Comparison of ENCODE assay signal across 12 mouse cellular contexts in the genomic region with DNA sequence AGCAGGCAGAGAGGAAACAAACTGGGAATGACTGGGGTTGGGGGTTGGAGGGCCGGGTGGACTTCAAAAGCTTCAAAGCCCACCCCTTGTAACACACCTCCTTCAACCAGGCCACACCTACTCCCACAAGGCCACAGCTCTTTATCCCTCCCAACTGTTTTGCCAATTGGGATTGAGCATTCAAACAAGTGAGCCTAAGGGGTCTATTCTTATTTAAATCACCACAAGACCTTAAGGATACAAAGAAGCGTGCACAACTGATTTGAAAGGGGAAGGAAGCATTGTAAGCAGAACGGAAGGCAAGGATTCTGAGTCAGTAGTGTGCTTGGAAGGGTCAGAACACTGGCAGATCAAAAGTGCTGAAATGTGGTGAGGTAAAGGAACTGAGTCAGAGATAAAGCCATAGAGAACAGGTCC.
DNase-seq lines count a peak whose midpoint lies in the region; ATAC-seq and TF ChIP-seq lines count a peak whose summit lies in the region.
"Had no signal": no experiment of that assay in that cellular context is flagged by ENCODE, and none has a peak within 500 bp of the region (broad histone marks: within the 10 kb centered on the region; RNA-seq: fewer than 3 reads in every experiment).

No protein-coding gene starts in this region.

- H3K4me2 ChIP-seq in liver, embryonic 11.5 days, result no peak overlapping the region
- H3K4me2 ChIP-seq in hindbrain, embryonic 12.5 days (replicated peaks), result peak overlapping the region; percentile 30
- H3K4me2 ChIP-seq in neural tube, embryonic 11.5 days (ENCODE audit: low read depth), result peak overlapping the region; percentile 20; the same call in 1 of the 2 replicates

- TF ChIP-seq POLR2A in liver, adult 2 months (IDR thresholded peaks at IDR 0.05; ENCODE audit: extremely low read depth, insufficient read depth, low read length), result no peak

- WGBS in liver, adult 2 months, result 33% methylated on average over 3 of the region's 3 CpGs
- WGBS in liver, embryonic 11.5 days, result 22% methylated on average over 3 of the region's 3 CpGs
- 19% methylated on average over 3 of the region's 3 CpGs for WGBS in hindbrain, embryonic 12.5 days
- WGBS in neural tube, embryonic 11.5 days, result 17% methylated on average over 3 of the region's 3 CpGs

- no peak; the same call in 1 of the 2 replicates for ATAC-seq in liver, embryonic 11.5 days (replicated peaks; ENCODE audit: low FRiP score)
- ATAC-seq in hindbrain, embryonic 12.5 days (ENCODE audit: low FRiP score), result peak; percentile 87
- ATAC-seq in neural tube, embryonic 11.5 days (ENCODE audit: insufficient read depth, low FRiP score, low TSS enrichment), result peak; percentile 85

- no peaks in the 10 kb centered on the region for H3K9me3 ChIP-seq in liver, embryonic 11.5 days (ENCODE audit: control insufficient read depth, low read length)
- H3K9me3 ChIP-seq in hindbrain, embryonic 12.5 days (replicated peaks), result no peaks in the 10 kb centered on the region
- H3K9me3 ChIP-seq in neural tube, embryonic 11.5 days (ENCODE audit: control insufficient read depth, low read length), result no peaks in the 10 kb centered on the region

- H3K9ac ChIP-seq in liver, adult 2 months (ENCODE audit: low read depth, low read length), result no peak overlapping the region
- no peak overlapping the region for H3K9ac ChIP-seq in liver, embryonic 11.5 days (ENCODE audit: low read depth, low read length)
- no peak overlapping the region for H3K9ac ChIP-seq in hindbrain, embryonic 12.5 days
- H3K9ac ChIP-seq in neural tube, embryonic 11.5 days (ENCODE audit: low read length), result no peak overlapping the region

- no peaks in the 10 kb centered on the region for H3K36me3 ChIP-seq in liver, adult 2 months (ENCODE audit: control insufficient read depth, insufficient read depth, low read length)
- H3K36me3 ChIP-seq in liver, embryonic 11.5 days (ENCODE audit: control insufficient read depth, insufficient read depth, low read length), result no peaks in the 10 kb centered on the region
- H3K36me3 ChIP-seq in hindbrain, embryonic 12.5 days, result no peaks in the 10 kb centered on the region
- no peaks in the 10 kb centered on the region for H3K36me3 ChIP-seq in neural tube, embryonic 11.5 days (ENCODE audit: control insufficient read depth, insufficient read depth, low read length)

- intact Hi-C loops in left cerebral cortex, postnatal 36 days (cut with DNase I), result no loop called here

- H3K4me1 ChIP-seq in liver, adult 2 months (ENCODE audit: control insufficient read depth, insufficient read depth, low read length), result no peaks in the 10 kb centered on the region
- no peaks in the 10 kb centered on the region for H3K4me1 ChIP-seq in liver, embryonic 11.5 days (replicated peaks; ENCODE audit: control insufficient read depth, insufficient read depth, low read length)
- peaks cover 6% of the 10 kb centered on the region; the same call in 1 of the 2 replicates for H3K4me1 ChIP-seq in hindbrain, embryonic 12.5 days
- H3K4me1 ChIP-seq in neural tube, embryonic 11.5 days (ENCODE audit: control insufficient read depth, insufficient read depth, low read length), result no peaks in the 10 kb centered on the region

- peak; percentile 3 for DNase-seq in liver, adult 2 months (ENCODE audit: extremely low read depth, low read depth, low spot score)
- no peak for DNase-seq in liver, embryonic 11.5 days (ENCODE audit: low spot score)
- DNase-seq in embryo, embryonic 10 days (ENCODE audit: low spot score), result peak; percentile 16
- peak; percentile 34 for DNase-seq in neural tube, embryonic 11.5 days (ENCODE audit: low spot score)
- DNase-seq in left cerebral cortex, postnatal 36 days (ENCODE audit: low spot score in 2 of 2), result no peak
- DNase-seq in retina, embryonic 14.5 days (ENCODE audit: low spot score), result no peak
- no peak for DNase-seq in ovary, postnatal 10 days (ENCODE audit: low spot score)
- DNase-seq: adrenal gland, postnatal 14 days; cerebellum, postnatal 14 days; lung, postnatal 36 days; thymus, postnatal 4 days had no signal

- no peak overlapping the region for H3K4me3 ChIP-seq in liver, adult 2 months (ENCODE audit: insufficient read depth, low read depth, low read length)
- no peak overlapping the region for H3K4me3 ChIP-seq in liver, embryonic 11.5 days (ENCODE audit: low read depth, low read length)
- H3K4me3 ChIP-seq in hindbrain, embryonic 12.5 days, result no peak overlapping the region
- H3K4me3 ChIP-seq in neural tube, embryonic 11.5 days (ENCODE audit: low read depth, low read length), result no peak overlapping the region

- no peaks in the 10 kb centered on the region for H3K27me3 ChIP-seq in liver, adult 2 months (ENCODE audit: control insufficient read depth, insufficient read depth, low read length)
- H3K27me3 ChIP-seq in liver, embryonic 11.5 days (replicated peaks; ENCODE audit: control insufficient read depth, insufficient read depth, low read length), result no peaks in the 10 kb centered on the region
- H3K27me3 ChIP-seq in hindbrain, embryonic 12.5 days, result no peaks in the 10 kb centered on the region
- H3K27me3 ChIP-seq in neural tube, embryonic 11.5 days (ENCODE audit: control insufficient read depth, insufficient read depth, low read length), result no peaks in the 10 kb centered on the region

- no peak for TF ChIP-seq CTCF in liver, adult 2 months (IDR thresholded peaks at IDR 0.05; ENCODE audit: low read depth, low read length)

- H3K79me2 ChIP-seq in liver, adult 2 months (ENCODE audit: control insufficient read depth, insufficient read depth, low read length), result no peaks in the 10 kb centered on the region

- H3K27ac ChIP-seq in liver, adult 2 months (replicated peaks; ENCODE audit: insufficient read depth, low read depth, low read length), result no peak overlapping the region
- no peak overlapping the region for H3K27ac ChIP-seq in liver, embryonic 11.5 days (ENCODE audit: low read depth, low read length)
- no peak overlapping the region for H3K27ac ChIP-seq in hindbrain, embryonic 12.5 days
- H3K27ac ChIP-seq in neural tube, embryonic 11.5 days (ENCODE audit: low read depth, low read length), result no peak overlapping the region

Comparison
In these comparisons a context has a peak if more than half of its experiments do, and no peak if none do; other contexts are left out.
1. DNase-seq: peak in liver, adult 2 months (single experiment), embryo, embryonic 10 days (single experiment) and neural tube, embryonic 11.5 days (single experiment); none in liver, embryonic 11.5 days (single experiment), left cerebral cortex, postnatal 36 days (0 of 2), retina, embryonic 14.5 days (single experiment) and ovary, postnatal 10 days (single experiment).